Mouse (Mus musculus) retina, postnatal 1 day (tissue): ENCODE measurements at regions not wholly inside any gene's neighbourhood (a gene's known extent, or its start where the extent isn't known, plus 50 kb on each side); places are given as distances from the start of the nearest gene placed in this dataset.

Experiments
- DNase-seq: peaks from one replicate; pipeline ENCODE4 v3.0.0-alpha.2; 2012

- no peak for DNase-seq
These were observed 249.5 kb downstream of the Gm49356 start for GRCm38 (mm10) chr15:59138393-59139107.

DNA sequence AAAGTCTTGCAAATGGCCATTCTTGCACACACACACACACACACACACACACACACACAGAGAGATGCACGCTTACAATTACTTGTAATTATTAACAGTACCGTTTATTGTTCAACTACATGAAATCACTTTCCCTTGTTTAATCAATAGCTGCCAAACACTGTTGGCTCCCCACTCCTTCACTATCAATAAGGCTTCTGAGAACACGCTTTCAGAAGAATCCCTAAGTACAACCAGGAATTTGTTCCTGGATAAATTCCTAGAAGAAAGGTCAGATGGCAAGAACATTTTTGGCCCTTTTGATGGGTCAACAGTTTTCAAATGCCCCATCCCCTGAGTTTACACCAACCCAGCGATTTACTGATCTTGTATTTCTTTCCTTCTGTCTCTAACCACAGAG lies 252.5 kb downstream of the Gm49356 start:
- no peak for DNase-seq

DNA sequence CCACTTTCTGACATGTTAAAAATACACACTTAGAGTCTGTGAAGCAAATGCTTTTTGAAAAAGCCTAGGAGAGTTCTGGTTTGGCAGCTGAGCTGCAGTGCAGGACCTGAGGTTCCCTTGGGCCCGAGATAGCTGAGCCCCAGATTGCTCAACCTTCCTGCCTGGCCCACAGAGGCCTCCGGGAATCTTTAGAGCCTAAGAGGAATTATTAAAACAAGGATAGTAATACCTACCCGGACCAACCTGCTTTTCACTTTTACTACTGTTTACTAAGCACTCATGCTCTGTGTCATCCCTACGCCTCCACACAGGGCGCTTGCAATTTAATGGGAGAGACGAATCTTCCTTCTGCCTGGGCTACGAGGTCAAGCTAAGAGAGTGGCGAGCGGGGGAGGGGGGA lies 253.4 kb downstream of the Gm49356 start:
- no peak for DNase-seq

DNA sequence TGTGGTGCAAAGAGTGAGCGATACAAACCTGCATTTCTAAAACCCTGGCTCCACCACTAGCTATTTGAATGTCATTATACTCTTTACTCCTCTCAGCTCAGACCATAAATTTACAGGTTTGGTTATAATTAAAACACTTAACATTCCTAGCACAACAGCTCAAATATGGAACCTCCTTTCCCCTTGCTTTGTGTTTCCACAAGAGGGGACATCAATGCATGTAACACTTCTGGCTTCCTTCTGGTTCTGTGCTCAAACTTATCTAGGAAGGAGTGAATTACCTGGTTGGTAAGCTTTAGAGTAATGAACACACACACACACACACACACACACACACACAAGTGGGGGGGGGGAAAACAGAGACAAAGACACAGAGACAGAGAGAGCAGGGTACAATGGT lies 254.8 kb downstream of the Gm49356 start:
- DNase-seq: no peak

- DNase-seq: peak; percentile 24
These were observed 256.6 kb downstream of the Gm49356 start for GRCm38 (mm10) chr15:59145679-59146078.

GRCm38 (mm10) chr15:59146111-59146510 lies 257.0 kb downstream of the Gm49356 start:
- DNase-seq: no peak

- DNase-seq: peak; percentile 76
These were observed 257.5 kb downstream of the Gm49356 start for GRCm38 (mm10) chr15:59146586-59147085.

- no peak for DNase-seq
These were observed 259.4 kb downstream of the Gm49356 start for GRCm38 (mm10) chr15:59148531-59148930.

- no peak for DNase-seq
These were observed 262.4 kb downstream of the Gm49356 start for GRCm38 (mm10) chr15:59151506-59151905.

DNA sequence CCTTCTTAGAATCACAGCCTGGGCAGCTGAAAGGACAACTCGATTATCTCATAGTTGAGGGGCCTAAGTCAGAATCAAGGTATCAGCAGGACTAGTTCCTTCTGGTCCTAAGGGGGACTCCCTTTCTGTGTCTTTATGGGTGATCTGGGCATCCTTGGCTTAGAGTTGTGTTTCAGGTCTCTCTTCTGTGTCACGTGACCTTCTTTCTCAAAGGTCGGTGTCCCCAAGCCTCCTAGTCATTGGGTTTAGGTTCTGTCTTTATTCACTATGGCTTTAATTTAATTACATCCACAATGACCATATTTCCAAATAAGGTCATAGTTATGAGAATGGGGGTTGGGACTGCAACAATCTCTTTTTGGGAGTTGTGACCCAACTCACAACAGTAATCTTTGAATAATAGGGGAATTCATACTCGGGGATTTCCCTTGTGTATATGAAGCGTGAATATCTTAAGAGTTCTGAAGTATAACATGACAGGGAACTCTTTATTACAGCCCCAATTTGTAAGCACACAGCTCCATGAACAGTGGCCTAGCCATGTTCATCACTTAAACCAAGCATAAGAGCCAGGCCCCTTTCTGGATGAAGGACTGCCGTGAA lies 263.8 kb downstream of the Gm49356 start:
- no peak for DNase-seq

DNA sequence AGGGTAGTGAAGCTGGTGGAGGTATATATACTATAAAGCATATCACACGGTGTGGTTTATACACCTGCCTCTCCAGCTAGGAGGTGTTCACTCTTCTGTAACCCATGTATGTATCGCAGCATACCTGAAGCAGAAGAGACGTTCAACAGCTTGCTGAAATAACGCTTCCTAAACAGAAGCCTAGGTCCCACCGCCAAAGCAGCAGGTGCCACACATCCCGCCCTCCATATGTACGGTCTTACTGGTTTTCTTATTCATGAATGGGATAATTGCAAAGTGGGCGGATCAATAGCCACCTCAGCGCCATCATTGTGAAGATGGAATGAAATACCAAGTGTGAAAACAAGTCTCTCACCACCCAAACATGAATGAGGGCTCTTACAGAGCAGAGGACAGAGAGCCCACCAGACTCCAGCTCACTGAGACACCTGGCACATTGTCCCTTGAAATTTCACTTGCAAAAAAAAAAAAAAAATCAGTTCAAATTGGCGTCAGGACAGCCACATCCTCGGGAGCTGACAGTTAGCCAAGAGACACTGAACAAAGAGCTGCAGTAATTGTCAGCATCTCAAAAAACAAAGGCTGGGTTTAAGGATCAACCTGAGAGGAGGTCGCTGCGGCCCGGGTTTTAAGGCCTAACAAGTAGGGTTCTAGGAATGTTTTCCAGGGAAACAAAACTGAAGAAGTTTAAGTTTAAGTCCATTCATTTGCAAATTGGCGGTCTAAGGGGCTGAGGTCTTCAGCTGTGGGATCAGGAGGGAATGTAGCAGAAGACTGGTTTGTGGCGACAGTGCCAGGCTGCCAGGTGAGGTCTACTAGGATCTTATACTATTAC lies 264.5 kb downstream of the Gm49356 start:
- DNase-seq: peak; percentile 37

DNA sequence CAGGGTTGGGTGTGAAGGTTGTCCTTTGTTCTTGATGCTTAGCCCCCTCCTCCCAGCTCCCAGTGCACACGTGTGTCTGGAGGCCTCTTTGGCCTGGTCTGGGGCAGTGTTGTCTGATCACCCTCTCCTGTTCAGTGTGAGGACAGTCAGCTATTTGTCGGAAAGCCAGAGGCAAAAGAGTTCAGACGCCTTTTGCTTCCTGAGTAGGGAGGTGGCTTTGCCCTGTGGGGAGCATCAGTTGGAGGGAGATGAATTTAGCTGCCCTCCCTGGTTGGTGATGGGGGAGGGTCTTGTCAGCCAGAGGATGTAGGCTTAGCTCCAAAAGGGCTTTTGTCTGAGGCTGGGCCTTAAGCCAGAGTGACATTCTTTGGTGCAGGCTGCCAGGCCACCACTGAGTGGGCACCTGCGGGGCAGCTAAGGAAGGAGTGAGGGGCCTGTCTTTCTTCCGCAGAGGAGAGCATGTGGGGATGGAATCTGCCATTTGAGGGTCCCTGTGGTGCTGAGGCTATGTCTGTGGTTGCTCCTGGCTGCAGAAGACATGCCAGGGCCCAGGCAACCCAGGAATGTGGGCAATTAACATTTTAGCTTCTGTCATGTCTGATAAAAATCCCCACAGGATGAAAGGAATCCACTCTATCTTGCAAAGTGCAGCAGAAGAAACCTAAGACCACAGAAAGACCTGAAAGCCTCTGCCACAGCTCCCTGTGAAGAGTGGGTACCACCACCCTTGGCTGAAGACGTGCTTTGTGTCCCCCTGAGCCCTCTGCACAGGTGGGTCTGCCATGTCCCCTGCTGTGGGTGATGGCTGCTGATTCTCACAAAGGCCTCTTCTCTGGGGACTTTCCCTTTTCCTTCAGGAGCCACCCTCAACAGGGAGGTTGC lies 265.6 kb downstream of the Gm49356 start:
- DNase-seq: peak; percentile 72

DNA sequence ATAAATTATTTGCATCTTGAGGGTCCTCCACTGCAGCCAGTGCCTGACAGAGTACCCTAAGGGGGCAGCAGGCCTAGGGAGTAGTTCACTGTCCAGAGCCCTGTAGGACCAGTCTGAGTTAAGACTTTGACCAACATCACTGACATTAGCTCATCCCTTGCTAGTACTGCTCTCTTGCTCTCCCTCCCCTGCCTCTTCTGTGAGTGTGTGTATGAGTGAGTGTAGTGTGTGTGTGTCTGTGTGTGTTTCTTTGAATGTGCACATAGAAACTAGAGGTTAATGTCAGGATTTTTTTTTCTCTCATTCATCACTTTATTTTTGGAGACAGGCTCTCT lies 266.2 kb downstream of the Gm49356 start:
- no peak for DNase-seq

DNA sequence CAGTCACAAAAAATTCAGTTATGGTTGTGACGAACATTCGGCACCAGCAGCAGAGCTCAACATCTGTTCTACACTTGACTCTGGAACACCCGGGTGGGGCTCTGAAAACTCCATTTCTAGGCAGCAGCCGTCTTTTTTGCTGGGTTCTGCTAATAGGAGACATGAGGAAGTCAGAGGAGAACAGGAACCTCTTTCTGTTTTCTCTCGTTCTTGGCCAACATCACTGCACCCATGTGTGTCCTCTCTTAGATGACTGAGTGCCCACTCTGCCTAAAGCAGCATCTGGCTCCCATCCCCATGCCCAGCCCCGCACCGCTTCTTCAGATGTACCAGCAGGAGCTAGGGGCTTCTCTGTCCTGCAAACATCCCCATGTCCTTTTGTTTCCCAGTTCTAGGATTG lies 267.2 kb downstream of the Gm49356 start:
- no peak for DNase-seq

- no peak for DNase-seq
These were observed 269.7 kb downstream of the Gm49356 start for GRCm38 (mm10) chr15:59158760-59159159.

GRCm38 (mm10) chr15:59160931-59161920 lies 272.1 kb downstream of the Gm49356 start:
- no peak for DNase-seq

GRCm38 (mm10) chr15:59167937-59168659 lies 279.0 kb downstream of the Gm49356 start:
- no peak for DNase-seq

GRCm38 (mm10) chr15:59168660-59169170 lies 279.6 kb downstream of the Gm49356 start:
- no peak for DNase-seq

- DNase-seq: no peak
These were observed 280.2 kb downstream of the Gm49356 start for GRCm38 (mm10) chr15:59169237-59169797.

DNA sequence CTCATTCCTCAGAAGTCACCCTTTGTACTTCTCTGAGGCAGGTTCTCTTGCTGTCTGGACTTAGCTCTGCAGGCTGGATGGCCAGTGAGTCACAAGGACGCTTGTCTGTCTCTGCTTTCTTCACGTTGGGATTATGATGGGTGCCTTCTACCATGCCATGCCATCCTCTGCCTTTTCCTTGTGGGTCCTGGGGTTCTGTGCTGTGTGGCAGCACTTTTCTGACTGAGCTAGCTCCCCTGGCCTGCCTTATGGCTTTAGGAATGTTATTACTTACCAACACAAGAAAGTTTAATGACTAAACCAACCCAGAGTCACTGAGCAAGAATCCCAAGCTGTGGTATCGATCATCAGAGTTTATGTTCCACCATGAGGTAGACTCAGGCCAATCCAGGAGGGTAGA lies 280.7 kb downstream of the Gm49356 start:
- no peak for DNase-seq
